Mouse (Mus musculus) c-Kit-positive CD71-positive TER-119-negative erythroid progenitor cells, embryonic 14.5 days (primary cell): Measurements from ENCODE around the gene Lrmda.

Source experiments
- DNase-seq: peaks from one replicate; pipeline ENCODE4 v3.0.0-alpha.2; 2013; ENCODE audit warnings: low read depth

Lrmda gene

DNA sequence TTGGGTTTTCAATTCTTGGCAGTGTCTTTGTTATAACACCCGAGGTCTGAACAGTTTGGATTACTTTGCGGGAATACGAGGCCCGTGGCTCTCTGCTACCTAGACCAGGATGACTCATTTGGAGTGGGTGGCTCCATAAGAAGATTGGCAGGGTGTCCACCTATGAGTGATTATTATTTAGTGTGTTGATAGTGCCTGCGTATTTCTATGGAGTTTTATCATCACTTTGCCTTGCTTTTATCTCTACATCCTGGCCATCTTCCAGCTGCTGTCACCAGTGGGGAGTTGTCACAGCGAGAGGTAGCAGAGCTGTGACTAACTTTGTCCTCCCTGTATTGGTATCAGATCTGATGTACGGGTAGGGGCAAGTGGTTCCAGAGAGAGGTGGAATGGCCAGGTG, 393.7 kb downstream of the Lrmda start:
- DNase-seq: no peak

DNA sequence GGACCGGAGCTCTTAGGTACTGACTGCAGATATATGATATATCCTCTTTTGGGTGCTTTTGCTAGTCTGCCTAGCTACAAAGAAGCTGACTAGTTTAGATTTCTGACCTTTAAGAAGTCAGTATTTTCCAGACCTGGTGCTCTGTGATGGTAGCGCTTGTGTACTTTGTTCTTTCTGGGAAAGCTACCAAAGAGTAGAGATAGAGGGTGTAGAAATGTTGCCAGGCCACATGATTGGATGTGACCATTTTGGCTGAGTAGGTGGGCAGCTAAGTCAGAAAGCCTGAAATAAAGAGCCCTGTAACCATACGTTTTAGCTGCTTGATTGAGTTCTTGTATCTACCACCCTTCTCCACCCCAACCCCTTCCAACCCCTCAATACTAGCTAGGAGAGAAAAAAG, 398.2 kb downstream of the Lrmda start:
- DNase-seq: no peak

DNA sequence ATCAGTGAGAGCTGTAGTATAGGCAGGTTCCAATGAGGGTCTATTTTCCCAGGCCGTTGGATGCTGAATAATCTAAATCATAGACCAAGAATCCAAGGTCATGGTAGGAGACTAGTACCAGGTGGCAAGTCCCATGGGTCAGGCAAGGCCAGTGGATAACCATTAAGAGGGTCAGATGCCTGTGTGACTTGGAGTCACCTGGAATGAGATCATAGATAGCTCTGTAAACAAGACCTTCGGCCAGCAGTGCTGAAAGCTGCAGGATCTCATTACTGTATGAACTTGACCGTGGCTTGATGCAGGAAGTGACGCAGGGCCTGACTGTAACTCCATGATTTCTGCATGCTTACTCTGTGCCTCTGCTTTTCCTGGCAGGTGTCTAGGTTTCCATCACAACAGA, 402.2 kb downstream of the Lrmda start:
- DNase-seq: no peak

- DNase-seq: no peak
Observed at GRCm38 (mm10) chr14:22425018-22425534, 405.6 kb downstream of the Lrmda start.

DNA sequence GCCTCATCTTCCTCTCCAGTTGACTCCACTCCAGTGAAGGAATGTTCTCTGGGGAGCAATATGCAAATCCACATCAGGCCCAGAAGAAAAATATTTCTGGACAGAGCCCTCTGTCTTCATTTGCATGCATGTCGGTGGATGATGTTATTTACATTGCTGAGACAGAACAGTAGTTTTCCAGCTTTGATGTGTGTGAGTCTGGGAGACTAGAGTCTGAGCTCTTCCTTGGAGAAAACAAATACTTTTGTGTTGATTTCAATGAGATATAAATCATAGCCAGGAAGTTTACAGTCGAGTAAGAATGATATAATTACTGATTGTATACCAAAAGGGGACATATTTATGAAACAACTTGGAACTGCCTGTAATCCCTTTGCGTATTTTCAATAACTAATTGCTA, 415.9 kb downstream of the Lrmda start:
- no peak for DNase-seq

GRCm38 (mm10) chr14:22435860-22436377, 416.4 kb downstream of the Lrmda start:
- DNase-seq: no peak

DNA sequence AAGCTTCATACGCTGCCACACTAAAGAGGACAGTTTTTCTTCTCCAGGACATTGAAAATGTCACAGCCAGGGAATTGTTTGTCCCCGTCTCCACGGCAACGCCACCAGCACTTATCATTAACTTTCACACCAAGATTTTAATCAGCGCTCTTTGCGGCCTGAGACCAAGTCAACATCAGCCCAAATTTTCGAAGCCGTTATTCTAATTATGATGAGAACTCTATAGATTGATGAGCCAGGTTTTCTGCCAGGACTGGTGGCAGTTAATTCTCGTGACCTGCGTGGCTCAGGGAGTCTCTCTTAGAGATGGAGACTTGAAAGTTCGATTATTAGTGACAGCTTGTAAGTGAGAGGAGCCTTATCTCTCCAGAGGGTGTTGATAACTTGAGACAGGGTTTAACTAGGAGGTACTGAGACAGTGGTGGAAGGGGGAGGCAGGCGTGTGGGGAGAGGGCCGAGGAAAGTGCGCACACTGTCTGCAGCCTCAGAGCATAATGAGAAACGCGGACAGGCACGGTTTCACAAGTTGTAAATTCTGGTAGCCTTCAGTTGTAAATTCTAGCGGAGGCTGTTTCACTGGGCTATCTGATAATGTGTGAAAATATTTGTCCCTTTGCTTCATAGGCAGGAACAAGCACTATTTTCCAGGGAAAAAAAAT, 421.0 kb downstream of the Lrmda start:
- DNase-seq: no peak

DNA sequence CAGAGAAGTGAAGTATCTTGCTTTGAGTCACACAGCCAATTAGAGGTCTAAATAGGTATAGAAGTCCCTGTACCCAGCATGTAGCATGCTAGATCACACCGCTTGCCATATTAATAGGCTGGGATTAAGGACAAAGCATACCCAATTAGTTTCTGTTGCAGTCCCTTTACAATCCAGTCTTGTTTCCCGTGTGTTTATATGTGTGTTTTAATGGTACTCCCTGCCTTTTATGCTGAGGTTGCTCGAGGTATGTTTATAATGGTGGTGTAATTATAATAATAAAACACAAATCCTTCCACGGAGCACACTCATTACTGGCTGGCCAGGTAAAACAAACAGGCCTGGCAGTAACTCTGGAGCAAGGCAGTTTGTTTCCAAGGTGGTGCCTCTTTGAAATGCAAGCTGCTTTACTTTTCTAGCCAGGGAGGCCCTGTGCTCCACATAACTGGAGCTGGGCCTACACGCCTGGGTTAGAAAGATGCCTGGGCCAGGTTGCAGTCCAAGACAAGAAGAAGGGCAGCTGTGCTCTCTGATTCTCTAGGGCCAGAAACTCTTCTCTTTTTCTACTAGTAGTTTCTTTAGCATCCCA, 422.4 kb downstream of the Lrmda start:
- DNase-seq: no peak

- no peak for DNase-seq
Observed at GRCm38 (mm10) chr14:22442719-22443118, 423.2 kb downstream of the Lrmda start.

- no peak for DNase-seq
Observed at GRCm38 (mm10) chr14:22444541-22444940, 425.0 kb downstream of the Lrmda start.

DNA sequence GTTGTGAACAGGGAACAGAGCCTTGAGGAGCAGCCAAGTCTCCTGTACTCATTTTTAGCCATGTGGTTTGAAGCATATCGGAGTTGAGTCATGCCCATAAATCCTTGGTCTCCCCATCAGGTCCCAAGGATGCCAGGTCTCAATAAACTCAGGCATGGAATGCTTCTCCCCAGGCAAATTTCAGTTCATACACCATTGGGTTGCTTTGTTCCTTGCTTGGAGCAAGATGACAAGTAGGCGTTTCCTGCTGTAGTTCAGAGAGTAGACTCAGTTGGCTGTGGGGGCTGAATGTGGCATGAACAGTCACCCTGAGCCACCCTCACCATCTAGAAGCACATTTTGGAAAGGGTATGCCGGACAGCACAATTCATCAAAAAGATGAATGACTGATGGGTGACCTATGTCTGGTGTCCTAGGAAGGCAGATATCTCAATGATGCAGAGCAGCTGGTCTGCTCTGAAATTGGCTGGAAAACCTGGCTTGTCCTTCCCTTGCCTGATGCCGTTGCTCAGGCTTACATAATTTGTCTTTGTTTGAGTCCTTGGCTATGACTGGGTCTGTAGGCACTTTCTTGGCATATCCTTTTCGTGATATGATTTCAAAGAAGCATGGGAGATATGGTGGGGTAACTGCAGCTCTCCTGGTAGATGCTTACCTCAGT, 425.8 kb downstream of the Lrmda start:
- no peak for DNase-seq

DNA sequence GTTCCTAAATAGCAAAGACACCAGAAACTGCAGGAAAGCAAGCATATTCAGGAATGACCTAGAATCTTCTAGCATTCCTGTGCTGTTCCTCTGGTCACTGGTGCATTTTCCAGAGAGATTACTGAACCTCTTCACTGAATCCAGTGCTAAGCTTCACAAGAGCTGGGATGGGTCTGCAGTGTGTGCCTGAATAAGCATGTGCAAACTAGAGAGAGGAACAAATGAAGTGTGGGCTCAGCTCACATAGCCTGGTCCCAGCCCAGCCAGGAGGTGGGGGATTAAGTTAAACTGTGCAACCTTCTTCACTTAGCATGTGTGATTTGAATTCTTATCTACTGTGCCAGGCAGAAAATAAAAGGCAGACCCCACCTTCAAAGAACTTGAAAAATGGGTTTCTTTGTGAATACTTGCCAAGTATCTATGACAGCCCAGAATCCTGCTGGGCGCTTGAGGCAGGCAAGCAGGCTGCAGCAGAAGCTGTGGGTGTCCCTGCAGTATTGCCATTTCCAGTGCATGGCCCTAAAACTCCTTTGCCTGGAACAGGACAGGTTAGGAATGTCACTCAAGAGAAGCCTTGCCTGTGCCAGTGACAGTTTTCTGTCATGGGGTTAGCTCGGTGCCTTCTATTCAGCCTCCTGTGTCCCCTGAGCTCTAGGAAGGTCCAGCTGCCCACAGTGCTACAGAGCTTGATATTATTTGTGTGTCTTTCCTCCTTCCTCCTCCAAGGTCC, 426.5 kb downstream of the Lrmda start:
- DNase-seq: no peak

DNA sequence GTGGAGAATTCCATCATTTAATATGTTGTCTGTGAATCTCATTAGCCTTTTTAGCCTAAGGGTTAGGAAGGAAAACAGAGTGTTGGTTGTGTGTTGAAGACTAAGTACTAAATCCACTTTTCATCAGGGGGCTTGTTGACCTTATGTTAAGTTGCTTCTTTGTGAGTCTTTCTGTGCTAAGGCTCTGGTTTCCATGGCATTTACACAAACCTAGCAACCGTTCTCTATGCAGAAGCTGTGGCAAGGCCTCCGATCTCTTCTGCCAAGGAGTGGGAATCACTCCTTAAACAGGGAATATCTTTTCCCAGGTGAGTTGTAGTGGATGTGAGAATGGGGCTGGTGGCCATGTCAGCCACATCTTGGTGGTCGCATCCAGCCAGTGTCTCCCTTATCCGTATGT, 432.1 kb downstream of the Lrmda start:
- no peak for DNase-seq

DNA sequence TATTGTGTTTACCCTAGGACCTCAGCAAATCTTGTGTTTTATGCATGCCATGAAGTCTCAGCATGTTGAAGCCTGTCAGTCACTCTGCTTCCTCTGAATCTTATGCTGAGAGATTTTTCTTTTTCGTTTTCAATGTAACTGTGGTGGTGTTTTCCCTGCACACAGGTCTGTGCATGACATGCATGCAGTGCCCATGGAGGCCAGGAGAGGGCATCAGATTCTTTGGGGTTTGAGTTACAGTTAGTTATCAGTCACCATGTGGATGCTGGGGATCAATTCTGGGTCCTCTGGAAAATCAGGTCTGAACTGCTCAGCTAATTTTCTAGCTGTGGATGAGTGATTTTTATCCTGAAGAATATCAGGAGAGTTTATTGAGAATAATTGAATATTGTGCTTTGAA, 444.8 kb downstream of the Lrmda start:
- no peak for DNase-seq

GRCm38 (mm10) chr14:22471041-22471440, 451.5 kb downstream of the Lrmda start:
- DNase-seq: no peak

- no peak for DNase-seq
Observed at GRCm38 (mm10) chr14:22473451-22473850, 453.9 kb downstream of the Lrmda start.

- DNase-seq: no peak
Observed at GRCm38 (mm10) chr14:22473991-22474390, 454.5 kb downstream of the Lrmda start.

DNA sequence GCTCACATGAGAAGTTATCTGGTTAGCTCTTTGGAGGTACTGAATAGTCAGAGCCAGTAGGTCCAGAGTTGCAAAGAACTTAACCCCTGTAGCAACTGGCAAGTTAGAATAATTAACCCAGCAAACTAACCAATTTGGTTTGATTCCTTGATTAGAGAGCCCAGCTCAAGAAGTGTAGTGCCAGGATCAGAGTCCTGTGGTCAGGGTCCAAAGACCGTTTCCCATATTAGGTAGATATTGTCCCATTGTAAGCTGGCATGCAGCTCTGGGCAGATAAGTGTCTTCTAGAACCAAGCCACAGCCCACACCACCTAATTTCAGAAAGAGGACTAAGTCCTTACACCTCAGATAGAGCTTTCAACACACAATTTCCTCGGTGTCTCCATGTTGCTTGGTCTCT, 473.8 kb downstream of the Lrmda start:
- no peak for DNase-seq

GRCm38 (mm10) chr14:22494290-22494689, 474.8 kb downstream of the Lrmda start:
- DNase-seq: no peak

GRCm38 (mm10) chr14:22494866-22495265, 475.4 kb downstream of the Lrmda start:
- no peak for DNase-seq

DNA sequence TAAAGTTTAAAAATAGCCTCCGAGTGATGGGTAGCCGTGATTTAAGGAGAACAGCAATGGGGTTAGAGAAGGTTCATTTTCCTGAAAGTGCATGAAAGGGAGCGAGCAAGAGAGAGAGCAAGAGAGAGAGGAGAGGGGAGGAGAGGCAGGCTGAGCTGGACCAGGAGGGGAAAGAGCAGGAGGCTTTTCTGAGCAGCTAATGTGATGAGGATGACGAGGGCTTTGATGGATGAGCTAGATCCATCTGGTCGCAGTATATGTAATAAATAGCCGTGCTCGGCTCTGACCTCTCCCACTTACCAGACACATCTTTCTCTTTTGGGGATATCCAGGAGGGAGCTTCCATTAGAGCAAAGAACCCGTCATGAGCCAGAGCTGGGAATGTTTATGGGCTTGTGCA, 475.8 kb downstream of the Lrmda start:
- DNase-seq: no peak

DNA sequence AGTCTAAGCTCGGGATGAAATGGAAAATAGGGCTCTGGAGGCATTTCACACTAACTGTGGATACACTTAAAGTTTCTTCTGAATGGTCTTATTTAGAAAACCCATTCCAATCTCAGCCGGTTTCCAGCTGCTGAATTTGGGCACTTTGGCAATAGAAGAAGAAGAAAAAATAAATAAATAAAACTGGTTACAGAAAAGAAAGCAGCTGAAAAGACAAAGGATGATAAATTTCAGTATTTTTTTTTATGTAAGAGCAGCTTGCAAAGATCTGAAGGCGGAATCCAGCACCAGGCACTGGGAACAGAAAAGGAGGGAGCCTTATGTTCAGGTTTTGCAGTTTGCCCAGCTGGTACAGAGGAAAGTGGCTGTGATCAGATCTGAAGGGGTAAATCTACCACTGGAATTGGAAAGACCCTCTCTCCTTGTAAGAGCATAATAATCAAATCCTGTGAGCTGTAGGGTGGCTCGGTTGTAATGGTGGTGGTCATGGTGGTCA, 478.2 kb downstream of the Lrmda start:
- no peak for DNase-seq
